Mouse (Mus musculus) urinary bladder, postnatal 4 days (tissue): ENCODE results near the gene Agt.

ENCODE experiments used
- DNase-seq, 2 experiments: peaks; one replicate each; pipeline ENCODE4 v3.0.0; 2021 to 2022; ENCODE audit warnings: low spot score in 2 of 2

Gene Agt

GRCm38 (mm10) chr8:124507572-124508320, 61.8 kb downstream of the Agt start:
- no peak for DNase-seq
